In the genomic region with DNA sequence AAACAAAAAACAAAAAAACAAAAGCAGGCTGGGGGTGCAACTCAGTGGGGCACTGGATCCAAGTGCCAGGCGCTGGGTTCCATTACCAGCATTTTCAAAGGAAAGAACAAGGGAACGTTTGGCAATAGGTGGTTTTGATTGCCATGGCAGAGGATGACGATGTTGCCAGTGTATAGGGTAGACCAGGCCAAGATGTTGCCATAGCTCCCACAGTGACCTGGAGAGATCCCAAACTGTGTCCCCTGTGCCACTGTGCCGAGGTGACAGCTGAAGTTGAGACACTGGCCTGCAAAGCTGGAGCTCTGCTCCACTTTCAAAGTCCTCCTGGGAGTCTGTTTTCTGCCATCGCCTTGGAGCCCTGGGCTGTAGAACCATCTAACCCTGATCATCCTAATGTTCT, we compare ENCODE assay signal across 15 mouse cellular contexts. TPM values are rescaled to one million over a fixed set of nuclear protein-coding genes. Genes with fewer than 3 reads are reported as not detected.
A peak's percentile ranks its signal among the peaks of the same experiment; 100 is the strongest.
DNase-seq lines count a peak whose midpoint lies in the region.
"Had no signal": no experiment of that assay in that cellular context is flagged by ENCODE, and none has a peak within 500 bp of the region (broad histone marks: within the 10 kb centered on the region; RNA-seq: fewer than 3 reads in every experiment).

No protein-coding gene starts in this region.

- intact Hi-C loops in left cerebral cortex, postnatal 4 days (cut with DNase I), result no loop called here
- intact Hi-C loops in left cerebral cortex, postnatal 10 days (cut with DNase I), result no loop called here

- peak; percentile 61 for DNase-seq in adrenal gland, postnatal 10 days
- no peak for DNase-seq in adrenal gland, adult (ENCODE audit: inconsistent age in 2 of 2, low spot score in 1 of 2)
- peak; percentile 46 to 63 for DNase-seq in cerebellum, postnatal 10 days
- DNase-seq in cerebellum, adult 9-10 months, result no peak
- peak; percentile 62 for DNase-seq in left cerebral cortex, postnatal 4 days
- DNase-seq in left cerebral cortex, postnatal 10 days (ENCODE audit: extremely low spot score in 1 of 2, low spot score in 2 of 2), result no peak
- DNase-seq: adrenal gland, adult 2 months; adrenal gland, postnatal 36 days; B cell, adult 2 months; cerebellum, adult 11-12 months; cerebellum, adult 2 months; cerebellum, adult 9-11 months; cerebellum, postnatal 25 days; forebrain, postnatal 0 days had no signal

RNA-seq across cellular contexts. Expression of a gene that starts 14.1 kb away (rescaled TPM):
- total RNA-seq in adrenal gland, postnatal 10 days (2021), result 10 to 100 TPM; 53.9 to 80.1 TPM
- total RNA-seq in left cerebral cortex, postnatal 4 days (2021), result 100 to 1,000 TPM; 146 to 151 TPM
- 100 to 1,000 TPM; 135 to 137 TPM for total RNA-seq in left cerebral cortex, postnatal 10 days (2021)

RNA-seq across cellular contexts. Expression of a gene that starts 23.9 kb away (rescaled TPM):
- not detected for total RNA-seq in adrenal gland, postnatal 10 days (2021)
- under 1 TPM; 0.26 to 0.52 TPM for total RNA-seq in left cerebral cortex, postnatal 4 days (2021)
- not detected for total RNA-seq in left cerebral cortex, postnatal 10 days (2021)
- total RNA-seq: adrenal gland, adult 2 months; adrenal gland, postnatal 36 days; CH12.LX had no signal

RNA-seq across cellular contexts. Expression of a gene that starts 38.6 kb away (rescaled TPM):
- total RNA-seq in adrenal gland, postnatal 10 days (2021), result not detected
- not detected for total RNA-seq in left cerebral cortex, postnatal 4 days (2021)
- total RNA-seq in left cerebral cortex, postnatal 10 days (2021), result not detected
- total RNA-seq: adrenal gland, adult 2 months; adrenal gland, postnatal 36 days; CH12.LX; forebrain, postnatal 0 days had no signal

Comparison
In these comparisons a context has a peak if more than half of its experiments do, and no peak if none do; other contexts are left out.
1. DNase-seq: peak in adrenal gland, postnatal 10 days (single experiment), cerebellum, postnatal 10 days (2 of 2) and left cerebral cortex, postnatal 4 days (single experiment); none in adrenal gland, adult (0 of 2), cerebellum, adult 9-10 months (single experiment) and left cerebral cortex, postnatal 10 days (0 of 2).